9 mouse cellular contexts compared by ENCODE assay signal in genomic region chr14:54884022-54884712, GRCm38 (mm10). TPM values are rescaled to one million over a fixed set of nuclear protein-coding genes. Genes with fewer than 3 reads are reported as not detected.
DNase-seq lines count a peak whose midpoint lies in the region; ATAC-seq lines count a peak whose summit lies in the region.
"Had no signal": no experiment of that assay in that cellular context is flagged by ENCODE, and none has a peak within 500 bp of the region (broad histone marks: within the 10 kb centered on the region; RNA-seq: fewer than 3 reads in every experiment).

No protein-coding gene starts in this region.

- peak; percentile 47 for DNase-seq in cerebellum, adult 9-11 months
- no peak for DNase-seq in cerebellum, adult 11 months
- DNase-seq in thymus, postnatal 0 days (ENCODE audit: low spot score): peak; percentile 35
- DNase-seq in thymus, adult 18-20 months: no peak
- DNase-seq in right cerebral cortex, postnatal 25 days: no peak
- no peak for DNase-seq in left cerebral cortex, adult 8-10 months (ENCODE audit: low spot score in 2 of 2)
- DNase-seq in layer of hippocampus, adult 11-12 months (ENCODE audit: low spot score): no peak

- ATAC-seq in liver, embryonic 12.5 days: 0 out of 2 replicates have a peak, but pooled peaks have one; percentile 16

- peak overlapping the region; percentile 75 for H3K9ac ChIP-seq in liver, embryonic 12.5 days

- H3K4me2 ChIP-seq in liver, embryonic 12.5 days: peak overlapping the region; percentile 80

- H3K27me3 ChIP-seq in liver, embryonic 12.5 days (replicated peaks): no peaks in the 10 kb centered on the region

- H3K4me1 ChIP-seq in liver, embryonic 12.5 days: peaks cover 21% of the 10 kb centered on the region

- 54% methylated on average over 21 of the region's 21 CpGs for WGBS in liver, embryonic 12.5 days (ENCODE audit: insufficient replicate concordance)

- H3K9me3 ChIP-seq in liver, embryonic 12.5 days (replicated peaks): no peaks in the 10 kb centered on the region

- H3K27ac ChIP-seq in liver, embryonic 12.5 days: peak overlapping the region; percentile 77

- H3K4me3 ChIP-seq in liver, embryonic 12.5 days: peak overlapping the region; percentile 66

- peaks cover 6% of the 10 kb centered on the region; the same call in 1 of the 2 replicates for H3K36me3 ChIP-seq in liver, embryonic 12.5 days

RNA-seq across cellular contexts. Expression of gene Gm20521, which starts 0.9 kb away (rescaled TPM):
- 1.2 TPM in 1 of 2 replicates, not detected in the other for polyA plus RNA-seq in thymus, postnatal 0 days (2015; fragmentation: Nextera tagmentation; extraction: Ambion mirVana)
- 0.14 TPM in 1 of 2 replicates, not detected in the other for polyA plus RNA-seq in liver, embryonic 12.5 days (2016; fragmentation: Nextera tagmentation; extraction: Ambion mirVana)
- 1 to 10 TPM in 3 of 4 experiments, not detected in 1; 1.5 to 6.7 (median 4.2) TPM for total RNA-seq in left cerebral cortex, adult 8-10 months (2022)
- total RNA-seq: hematopoietic stem cell, adult 5-6 weeks had no signal

RNA-seq across cellular contexts. Expression of gene Bcl2l2, which starts 1.0 kb away (rescaled TPM):
- polyA plus RNA-seq in thymus, postnatal 0 days (2015; fragmentation: Nextera tagmentation; extraction: Ambion mirVana): 1.5 and 1.7 TPM in 2 replicates
- 0.83 and 1.2 TPM in 2 replicates for polyA plus RNA-seq in liver, embryonic 12.5 days (2016; fragmentation: Nextera tagmentation; extraction: Ambion mirVana)
- total RNA-seq in left cerebral cortex, adult 8-10 months (2022): 100 to 1,000 TPM; 127 to 134 (median 132) TPM

RNA-seq across cellular contexts. Expression of gene Ppp1r3e, which starts 6.8 kb away (rescaled TPM):
- polyA plus RNA-seq in thymus, postnatal 0 days (2015; fragmentation: Nextera tagmentation; extraction: Ambion mirVana): 1.8 and 2.2 TPM in 2 replicates
- polyA plus RNA-seq in liver, embryonic 12.5 days (2016; fragmentation: Nextera tagmentation; extraction: Ambion mirVana): 0.80 and 0.83 TPM in 2 replicates
- 10 to 100 TPM; 20.6 to 24.9 (median 22.7) TPM for total RNA-seq in left cerebral cortex, adult 8-10 months (2022)

RNA-seq across cellular contexts. Expression of gene Pabpn1, which starts 8.1 kb away (rescaled TPM):
- 91.7 and 109 TPM in 2 replicates for polyA plus RNA-seq in thymus, postnatal 0 days (2015; fragmentation: Nextera tagmentation; extraction: Ambion mirVana)
- polyA plus RNA-seq in liver, embryonic 12.5 days (2016; fragmentation: Nextera tagmentation; extraction: Ambion mirVana): 97.0 and 97.9 TPM in 2 replicates
- total RNA-seq in left cerebral cortex, adult 8-10 months (2022): 100 to 1,000 TPM; 231 to 262 (median 243) TPM

RNA-seq across cellular contexts. Expression of gene Homez, which starts 13.4 kb away (rescaled TPM):
- 7.2 and 8.8 TPM in 2 replicates for polyA plus RNA-seq in thymus, postnatal 0 days (2015; fragmentation: Nextera tagmentation; extraction: Ambion mirVana)
- polyA plus RNA-seq in liver, embryonic 12.5 days (2016; fragmentation: Nextera tagmentation; extraction: Ambion mirVana): 4.0 and 4.1 TPM in 2 replicates
- total RNA-seq in left cerebral cortex, adult 8-10 months (2022): 10 to 100 TPM; 22.5 to 34.9 (median 24.2) TPM

Comparison
In these comparisons a context has a peak if more than half of its experiments do, and no peak if none do; other contexts are left out.
1. DNase-seq: peak in cerebellum, adult 9-11 months (single experiment) and thymus, postnatal 0 days (single experiment); none in cerebellum, adult 11 months (single experiment), thymus, adult 18-20 months (0 of 2), right cerebral cortex, postnatal 25 days (single experiment), left cerebral cortex, adult 8-10 months (0 of 2) and layer of hippocampus, adult 11-12 months (single experiment).